Mouse (Mus musculus) liver, embryonic 16.5 days (tissue): ENCODE results near the gene Car4. TPM values are rescaled to one million over a fixed set of nuclear protein-coding genes. Genes with fewer than 3 reads are reported as not detected.

Experiments used
- ATAC-seq: fragments of 200-750 bp; cut with Nextera tagmentation; 2 replicates; pipeline ENCODE4 v1.8.0; 2017; ENCODE audit warnings: low read depth, mild to moderate bottlenecking, moderate number of reproducible peaks, moderate library complexity
- H3K27ac ChIP-seq: fragments of 300-500 bp; sonication (generic); 2 replicates; pipeline ENCODE4 v1.5.1; 2014; ENCODE audit warnings: mild to moderate bottlenecking, low read length
- H3K27me3 ChIP-seq: fragments of 300-500 bp; sonication (generic); 2 replicates; pipeline ENCODE4 v1.6.1; 2014; ENCODE audit warnings: low read depth, low read length, mixed read lengths; ENCODE audit not compliant: control insufficient read depth, insufficient read depth
- H3K36me3 ChIP-seq: fragments of 300-500 bp; sonication (generic); 2 replicates; pipeline ENCODE4 v1.6.1; 2014; ENCODE audit warnings: mild to moderate bottlenecking; ENCODE audit not compliant: control insufficient read depth, insufficient read depth
- H3K4me1 ChIP-seq: fragments of 300-500 bp; sonication (generic); 2 replicates; pipeline ENCODE4 v1.6.1; 2014; ENCODE audit warnings: low read depth, low read length, mixed read lengths; ENCODE audit not compliant: control insufficient read depth
- H3K4me2 ChIP-seq: fragments of 300-500 bp; sonication (generic); 2 replicates; pipeline ENCODE4 v1.6.1; 2014; ENCODE audit warnings: low read depth, low read length, mixed read lengths
- H3K4me3 ChIP-seq: fragments of 300-500 bp; sonication (generic); 2 replicates; pipeline ENCODE4 v1.5.1; 2014; ENCODE audit warnings: low read depth, mild to moderate bottlenecking, low read length
- H3K9ac ChIP-seq: fragments of 300-500 bp; sonication (generic); 2 replicates; pipeline ENCODE4 v1.6.1; 2014; ENCODE audit warnings: low read depth, low read length
- H3K9me3 ChIP-seq: fragments of 300-500 bp; sonication (generic); replicated peaks from 2 replicates; pipeline ENCODE4 v1.6.1; 2016; ENCODE audit warnings: low read length; ENCODE audit not compliant: control insufficient read depth
- WGBS: fragments of 180-500 bp; shearing (Covaris S2); extraction: QIAGEN DNeasy Blood & Tissue Kit; methylation state at CpG from one replicate; pipeline ENCODE4 v1.1.7; 2014; ENCODE audit not compliant: insufficient replicate concordance; 5-methylcytosine and 5-hydroxymethylcytosine counted together
- polyA plus RNA-seq: library from polyadenylated mRNA; unstranded; fragments of >200 nt; fragmentation: Nextera tagmentation; extraction: Ambion mirVana; gene quantifications from 2 replicates; pipeline ENCODE4 v1.2.1, GENCODE M21; 2015

Car4 gene
- polyA plus RNA-seq, 1 experiment from 2014 or later, result not detected

GRCm38 (mm10) chr11:84960780-84961179, 3.2 kb downstream of the Car4 start:
- ATAC-seq, result no peak
- WGBS, result 61% methylated on average over 6 of the region's 6 CpGs
- H3K4me2 ChIP-seq, result no peak overlapping the region
- H3K27me3 ChIP-seq, result peaks cover 43% of the 10 kb centered on the region
- H3K9me3 ChIP-seq, result no peaks in the 10 kb centered on the region
- no peak overlapping the region for H3K4me3 ChIP-seq
- no peaks in the 10 kb centered on the region; the same call in 1 of the 2 replicates for H3K4me1 ChIP-seq
- H3K9ac ChIP-seq, result no peak overlapping the region
- H3K27ac ChIP-seq, result no peak overlapping the region
- no peaks in the 10 kb centered on the region for H3K36me3 ChIP-seq

- no peak for ATAC-seq
- Histone ChIP-seq H3K27ac (no peak overlapping the region), H3K4me2 (no peak overlapping the region), H3K9me3 (no peaks in the 10 kb centered on the region), H3K4me3 (no peak overlapping the region), H3K4me1 (no peaks in the 10 kb centered on the region; the same call in 1 of the 2 replicates), H3K27me3 (peaks cover 36% of the 10 kb centered on the region), H3K36me3 (no peaks in the 10 kb centered on the region), H3K9ac (no peak overlapping the region)
- WGBS, result 72% methylated on average over 4 of the region's 4 CpGs
Measured at GRCm38 (mm10) chr11:84961571-84961970, 4.0 kb downstream of the Car4 start.

GRCm38 (mm10) chr11:84962536-84962935, 5.0 kb downstream of the Car4 start:
- Histone ChIP-seq H3K9me3 (no peaks in the 10 kb centered on the region), H3K36me3 (no peaks in the 10 kb centered on the region), H3K27ac (no peak overlapping the region), H3K9ac (no peak overlapping the region), H3K4me2 (no peak overlapping the region), H3K4me3 (no peak overlapping the region), H3K4me1 (no peaks in the 10 kb centered on the region; the same call in 1 of the 2 replicates), H3K27me3 (peaks cover 26% of the 10 kb centered on the region)
- no peak for ATAC-seq
- 65% methylated on average over 4 of the region's 4 CpGs for WGBS

GRCm38 (mm10) chr11:84963556-84963955, 6.0 kb downstream of the Car4 start:
- Histone ChIP-seq H3K27me3 (peaks cover 16% of the 10 kb centered on the region), H3K27ac (no peak overlapping the region), H3K9ac (no peak overlapping the region), H3K9me3 (no peaks in the 10 kb centered on the region), H3K4me1 (no peaks in the 10 kb centered on the region), H3K4me2 (no peak overlapping the region), H3K4me3 (no peak overlapping the region), H3K36me3 (no peaks in the 10 kb centered on the region)
- ATAC-seq, result no peak
- 63% methylated on average over 3 of the region's 3 CpGs for WGBS

- Histone ChIP-seq H3K27ac (no peak overlapping the region), H3K9ac (no peak overlapping the region), H3K27me3 (no peaks in the 10 kb centered on the region), H3K4me3 (no peak overlapping the region), H3K4me1 (no peaks in the 10 kb centered on the region), H3K4me2 (no peak overlapping the region), H3K9me3 (no peaks in the 10 kb centered on the region), H3K36me3 (no peaks in the 10 kb centered on the region)
- 74% methylated on average over 4 of the region's 4 CpGs for WGBS
- no peak for ATAC-seq
Measured at GRCm38 (mm10) chr11:84966696-84967095, 9.1 kb downstream of the Car4 start.

- H3K4me3 ChIP-seq, result no peak overlapping the region
- H3K36me3 ChIP-seq, result no peaks in the 10 kb centered on the region
- H3K4me1 ChIP-seq, result no peaks in the 10 kb centered on the region
- no peak overlapping the region for H3K4me2 ChIP-seq
- no peak for ATAC-seq
- no peaks in the 10 kb centered on the region for H3K9me3 ChIP-seq
- H3K27ac ChIP-seq, result no peak overlapping the region
- WGBS, result 41% methylated on average over 5 of the region's 5 CpGs
- no peak overlapping the region for H3K9ac ChIP-seq
- no peaks in the 10 kb centered on the region for H3K27me3 ChIP-seq
Measured at GRCm38 (mm10) chr11:84967113-84967512, 9.5 kb downstream of the Car4 start.

- H3K27me3 ChIP-seq, result no peaks in the 10 kb centered on the region
- H3K4me1 ChIP-seq, result no peaks in the 10 kb centered on the region
- WGBS, result 50% methylated on average over 4 of the region's 4 CpGs
- H3K9me3 ChIP-seq, result no peaks in the 10 kb centered on the region
- H3K27ac ChIP-seq, result no peak overlapping the region
- ATAC-seq, result no peak
- no peaks in the 10 kb centered on the region for H3K36me3 ChIP-seq
- H3K4me3 ChIP-seq, result no peak overlapping the region
- no peak overlapping the region for H3K9ac ChIP-seq
- no peak overlapping the region for H3K4me2 ChIP-seq
Measured at GRCm38 (mm10) chr11:84968309-84968708, 10.7 kb downstream of the Car4 start.

- H3K9me3 ChIP-seq, result no peaks in the 10 kb centered on the region
- no peak overlapping the region for H3K27ac ChIP-seq
- no peaks in the 10 kb centered on the region for H3K27me3 ChIP-seq
- H3K4me3 ChIP-seq, result no peak overlapping the region
- ATAC-seq, result no peak
- H3K4me2 ChIP-seq, result no peak overlapping the region
- no peaks in the 10 kb centered on the region for H3K36me3 ChIP-seq
- 42% methylated on average over 6 of the region's 6 CpGs for WGBS
- H3K9ac ChIP-seq, result no peak overlapping the region
- H3K4me1 ChIP-seq, result no peaks in the 10 kb centered on the region
Measured at GRCm38 (mm10) chr11:84968775-84969174, 11.2 kb downstream of the Car4 start.

GRCm38 (mm10) chr11:84972067-84972466, 14.5 kb downstream of the Car4 start:
- H3K9me3 ChIP-seq, result no peaks in the 10 kb centered on the region
- ATAC-seq, result no peak
- no peak overlapping the region for H3K4me3 ChIP-seq
- no peak overlapping the region for H3K27ac ChIP-seq
- no peak overlapping the region for H3K9ac ChIP-seq
- no peak overlapping the region for H3K4me2 ChIP-seq
- 40% methylated on average over 3 of the region's 3 CpGs for WGBS
- H3K27me3 ChIP-seq, result no peaks in the 10 kb centered on the region
- no peaks in the 10 kb centered on the region for H3K4me1 ChIP-seq
- no peaks in the 10 kb centered on the region for H3K36me3 ChIP-seq
